Mouse (Mus musculus): Measurements from ENCODE around the gene Tmem151b. TPM values are rescaled to one million over a fixed set of nuclear protein-coding genes. Genes with fewer than 3 reads are reported as not detected.

Gene Tmem151b
- 0.15 and 0.19 TPM in 2 replicates for total RNA-seq (2021)
- long read RNA-seq: 0 reads

DNA sequence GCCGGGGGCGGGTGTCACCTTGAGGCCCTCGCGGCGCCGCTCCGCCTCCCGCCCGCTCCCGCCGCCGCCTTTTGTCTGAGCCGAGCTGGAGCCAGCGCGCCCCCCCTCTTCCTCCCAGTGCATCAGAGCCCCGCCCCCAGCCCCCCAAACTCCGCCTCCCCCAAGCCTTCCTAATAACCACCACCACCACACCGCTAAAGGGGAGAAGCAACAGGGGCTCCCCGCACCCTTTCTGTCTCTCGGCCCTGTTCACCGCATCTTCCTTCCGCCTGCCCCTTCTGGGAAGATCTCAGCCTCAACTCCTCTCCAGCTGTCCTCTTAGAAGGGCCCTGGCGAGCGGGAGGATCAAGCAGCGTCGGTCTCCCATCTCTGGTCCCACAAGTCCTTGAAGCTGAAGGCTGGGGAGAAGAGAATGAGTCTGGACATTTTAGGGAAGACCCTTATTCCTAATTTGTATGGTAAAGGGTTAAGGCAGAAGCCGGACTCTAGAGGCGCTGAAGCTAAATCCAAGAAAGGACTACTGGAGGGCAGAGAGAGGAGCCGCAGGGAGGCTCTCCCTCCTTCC lies at the start of gene Tmem151b:
TSS of gene Tmem151b (minus strand) at position 61 of the 565 bp plus-strand sequence.
- peak; percentile 48 for DNase-seq

DNA sequence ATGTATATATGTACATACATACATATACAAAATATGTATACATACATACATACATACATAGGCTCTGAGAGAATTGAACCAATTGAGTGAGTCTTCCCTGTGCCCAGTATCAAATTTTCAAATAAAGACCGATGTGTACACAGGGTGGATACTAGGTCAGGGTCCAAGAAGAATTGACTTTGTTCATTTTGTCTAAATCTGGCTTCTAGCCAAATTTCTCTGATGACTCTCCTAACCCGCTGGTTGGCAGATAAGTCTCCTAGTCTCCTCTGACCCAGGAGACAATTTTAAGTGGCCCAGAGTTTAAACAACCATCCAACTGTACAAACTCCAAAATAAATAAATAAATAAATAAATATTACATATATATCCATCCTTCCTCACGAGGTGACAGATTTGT lies 49.4 kb upstream of the Tmem151b start:
- DNase-seq: no peak

- no peak for DNase-seq
Observed at GRCm38 (mm10) chr17:45598376-45598775, 48.9 kb upstream of the Tmem151b start.

DNA sequence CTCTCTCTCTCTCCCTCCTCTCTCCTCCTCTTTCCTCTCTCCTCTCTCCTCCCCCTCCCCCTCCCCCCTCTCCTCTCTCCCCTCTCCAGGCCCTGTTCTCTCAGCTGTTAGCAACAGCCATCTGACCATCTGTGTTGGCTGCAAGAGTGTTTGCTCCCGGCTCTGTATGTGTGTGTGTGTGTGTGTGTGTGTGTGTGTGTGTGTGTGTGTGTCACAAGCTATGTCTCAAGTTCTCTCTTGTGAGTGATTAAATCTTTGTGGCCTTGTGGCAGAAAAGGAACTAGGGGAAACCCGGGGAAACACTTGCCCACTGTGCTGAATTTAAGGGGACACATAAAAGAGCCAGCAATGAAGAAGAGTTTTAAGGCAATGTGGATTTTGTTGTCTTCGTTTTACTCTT lies 48.3 kb upstream of the Tmem151b start:
- peak; percentile 35 for DNase-seq

GRCm38 (mm10) chr17:45596631-45597396 lies 47.3 kb upstream of the Tmem151b start:
- peak; percentile 85 for DNase-seq

- DNase-seq: no peak
Observed at GRCm38 (mm10) chr17:45595736-45596390, 46.4 kb upstream of the Tmem151b start.

DNA sequence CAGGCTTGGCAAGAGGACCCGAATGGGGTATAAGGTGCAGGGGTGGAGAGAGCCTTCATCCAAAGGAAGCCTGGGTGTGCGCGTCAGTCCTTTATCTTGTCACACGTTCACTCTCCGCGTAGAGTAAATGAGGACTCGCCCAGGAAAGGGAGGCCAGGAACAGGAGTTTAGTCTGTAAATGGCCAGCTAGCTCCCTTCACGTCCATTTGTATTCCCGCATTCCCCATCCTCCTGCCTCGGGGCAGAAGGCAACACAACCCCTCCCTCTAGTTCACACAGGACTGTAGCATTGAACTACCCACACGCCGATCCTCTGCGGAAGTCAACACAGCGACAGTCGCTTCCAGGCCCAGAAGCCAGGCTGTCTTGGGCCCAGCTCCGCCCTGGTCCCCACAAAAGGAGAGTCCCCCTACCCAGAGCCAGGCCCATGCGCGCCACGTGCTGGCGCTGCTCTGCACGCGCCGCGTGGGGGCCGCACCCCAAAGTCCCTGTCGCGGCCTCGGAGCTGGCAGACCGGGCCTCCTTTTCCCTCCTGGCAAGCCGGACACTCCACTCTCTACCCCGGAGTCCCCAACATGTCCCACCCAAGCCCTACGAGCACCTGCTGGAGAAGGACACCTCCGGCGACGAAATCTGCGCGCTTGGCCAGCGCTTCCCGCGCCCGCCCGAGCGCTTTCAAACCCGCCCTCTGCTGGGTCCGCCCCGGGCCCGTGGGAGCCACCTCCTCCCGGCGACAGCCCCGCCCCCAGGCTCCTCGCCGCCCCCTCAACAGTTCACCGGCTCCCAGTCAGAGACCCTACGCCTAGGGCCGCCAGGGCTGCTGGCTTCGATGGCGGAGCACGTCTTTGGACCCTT lies 45.6 kb upstream of the Tmem151b start:
- DNase-seq: peak; percentile 86

GRCm38 (mm10) chr17:45594195-45594594 lies 44.7 kb upstream of the Tmem151b start:
- DNase-seq: no peak

- peak; percentile 22 for DNase-seq
Observed at GRCm38 (mm10) chr17:45593479-45593878, 44.0 kb upstream of the Tmem151b start.

- peak; percentile 30 for DNase-seq
Observed at GRCm38 (mm10) chr17:45592606-45593431, 43.3 kb upstream of the Tmem151b start.

GRCm38 (mm10) chr17:45591701-45592605 lies 42.5 kb upstream of the Tmem151b start:
- DNase-seq: peak; percentile 45

DNA sequence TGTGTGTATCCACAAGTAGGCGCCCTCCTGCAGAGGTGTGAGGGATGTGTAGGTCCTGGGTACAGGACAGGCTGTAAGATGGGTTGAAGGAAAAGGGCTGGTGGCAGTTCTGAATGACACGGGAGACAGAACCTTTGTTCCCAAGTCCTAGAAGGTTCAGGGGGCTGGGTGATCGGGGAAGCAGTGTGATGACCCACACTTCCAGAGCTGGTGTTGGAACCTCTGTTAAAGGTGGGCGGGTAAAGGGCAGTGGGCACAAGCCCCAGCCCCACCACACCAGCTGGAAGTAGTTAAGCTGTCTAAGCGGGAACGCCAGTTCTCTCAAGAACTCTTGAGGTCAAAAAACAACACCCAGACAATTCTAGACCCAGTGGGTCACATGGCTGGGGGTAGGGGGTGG lies 40.9 kb upstream of the Tmem151b start:
- no peak for DNase-seq

DNA sequence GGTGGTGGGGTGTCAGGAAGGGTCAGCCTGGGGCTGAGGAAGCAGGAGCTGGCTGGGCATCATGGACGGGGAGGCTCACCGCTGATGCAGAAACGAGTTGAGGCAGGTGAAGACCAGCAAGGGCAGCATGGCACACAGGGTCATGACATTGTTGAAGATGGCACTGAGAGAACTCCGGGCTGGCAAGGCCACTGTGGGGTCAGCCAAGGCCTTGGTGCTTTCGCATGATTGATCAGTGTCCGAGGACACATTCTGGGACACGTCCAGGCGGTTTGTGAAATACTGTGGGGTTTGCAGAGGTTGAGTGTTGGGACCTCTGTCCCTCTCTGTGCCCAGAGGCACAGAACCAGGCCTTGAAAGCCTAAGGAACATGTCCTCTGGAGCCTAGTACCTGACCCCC lies 40.4 kb upstream of the Tmem151b start:
- DNase-seq: peak; percentile 68

GRCm38 (mm10) chr17:45589236-45589635 lies 39.8 kb upstream of the Tmem151b start:
- peak; percentile 24 for DNase-seq

GRCm38 (mm10) chr17:45588370-45588769 lies 38.9 kb upstream of the Tmem151b start:
- no peak for DNase-seq

GRCm38 (mm10) chr17:45586449-45586837 lies 37.0 kb upstream of the Tmem151b start:
- DNase-seq: no peak

DNA sequence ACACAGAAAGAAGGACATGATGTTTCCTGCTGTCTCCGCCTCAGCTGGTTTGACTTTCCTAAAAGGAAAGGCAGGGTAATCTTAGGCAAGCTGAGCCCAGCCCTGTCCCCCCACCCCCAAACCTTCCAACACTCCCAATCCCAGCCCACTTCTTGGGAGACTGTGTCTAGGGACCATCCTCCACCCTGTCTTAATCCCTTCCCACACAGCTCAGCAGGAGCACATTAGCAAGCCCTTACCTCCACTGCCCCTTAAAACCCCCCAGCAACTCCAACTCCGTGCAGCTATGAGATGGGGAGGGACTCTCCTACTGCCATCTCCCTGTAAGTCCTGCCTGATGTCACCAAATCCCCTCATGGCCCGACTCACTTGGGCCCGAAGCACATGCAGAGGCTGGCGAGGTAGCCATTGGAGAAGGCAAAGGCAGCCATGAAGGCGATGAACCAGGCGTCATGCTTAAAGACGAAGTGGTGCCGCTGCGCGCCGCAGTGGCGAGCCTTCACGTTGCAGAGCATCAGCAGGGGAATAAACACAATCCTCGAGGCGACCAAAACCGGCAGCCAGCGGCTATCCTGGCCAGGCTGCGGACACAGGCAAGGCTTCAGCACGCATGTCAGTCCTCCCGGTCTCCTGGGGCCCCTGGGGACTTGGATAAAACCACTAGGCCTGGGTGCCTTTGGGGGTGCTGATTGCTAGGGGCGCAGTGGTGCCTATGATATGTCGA lies 36.4 kb upstream of the Tmem151b start:
- no peak for DNase-seq

DNA sequence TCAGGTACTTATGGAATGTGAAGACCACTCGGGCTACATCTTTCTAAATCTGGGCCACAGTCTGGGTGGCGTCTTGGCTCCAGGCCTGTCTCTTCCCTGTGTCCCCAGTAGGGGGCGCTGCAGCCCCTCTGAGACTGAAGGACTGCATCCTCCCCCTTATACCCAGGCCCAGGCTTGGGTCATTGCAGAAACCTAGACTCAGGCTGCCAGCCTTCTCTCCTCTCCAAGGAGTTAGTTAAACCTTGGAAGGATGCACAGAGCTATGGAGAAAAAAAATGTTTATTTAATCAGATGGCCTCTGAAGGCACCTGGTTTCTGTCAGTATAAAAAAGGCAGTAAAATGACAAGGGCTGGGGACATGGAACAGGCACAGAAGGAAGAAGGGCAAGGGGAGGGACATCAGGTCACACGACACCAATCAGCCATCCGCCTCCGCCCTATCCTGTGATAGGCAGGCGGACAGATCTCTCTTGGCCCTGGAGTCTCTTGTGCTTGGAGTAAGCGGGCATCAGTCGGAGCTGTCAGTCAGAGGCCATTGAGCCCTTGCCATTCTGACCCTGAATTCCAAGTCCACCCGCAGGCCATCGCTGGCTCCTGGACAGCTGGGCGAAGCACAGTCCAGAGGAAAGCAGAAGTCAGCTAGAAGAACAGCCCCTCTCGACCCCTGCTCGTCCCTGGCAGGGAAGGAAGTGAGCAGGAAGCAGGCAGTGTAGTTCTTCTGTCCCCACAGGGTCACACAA lies 35.6 kb upstream of the Tmem151b start:
- peak; percentile 81 for DNase-seq
